Mouse (Mus musculus) A20 (cell line): ENCODE results near the gene Pzp.

ENCODE experiments used
- DNase-seq: peaks from one replicate; pipeline ENCODE4 v3.0.0-alpha.2; 2011; ENCODE audit warnings: low read depth, low spot score

Gene Pzp

GRCm38 (mm10) chr6:128436356-128437005, 90.0 kb downstream of the Pzp start:
- DNase-seq = no peak

GRCm38 (mm10) chr6:128435474-128435873, 91.0 kb downstream of the Pzp start:
- DNase-seq = no peak
